Mouse (Mus musculus) embryo, embryonic 11 days (tissue): ENCODE results near the gene Artn.

Source experiments
- DNase-seq: peaks from one replicate; pipeline ENCODE4 v3.0.0-alpha.2; 2015

The Artn gene

GRCm38 (mm10) chr4:117929391-117929881 lies at the start of gene Artn:
Gene Artn (minus strand): TSS chr4:117929763.
- peak; percentile 76 for DNase-seq

GRCm38 (mm10) chr4:117979181-117979580 lies 49.6 kb upstream of the Artn start:
- no peak for DNase-seq

- no peak for DNase-seq
These were observed 48.7 kb upstream of the Artn start for GRCm38 (mm10) chr4:117978282-117978681.

GRCm38 (mm10) chr4:117977841-117978240 lies 48.3 kb upstream of the Artn start:
- DNase-seq: no peak

GRCm38 (mm10) chr4:117977371-117977770 lies 47.8 kb upstream of the Artn start:
- DNase-seq: no peak

GRCm38 (mm10) chr4:117975820-117976219 lies 46.3 kb upstream of the Artn start:
- no peak for DNase-seq

GRCm38 (mm10) chr4:117974719-117975118 lies 45.2 kb upstream of the Artn start:
- no peak for DNase-seq

GRCm38 (mm10) chr4:117972999-117973398 lies 43.4 kb upstream of the Artn start:
- DNase-seq: no peak

GRCm38 (mm10) chr4:117964346-117965025 lies 34.9 kb upstream of the Artn start:
- DNase-seq: no peak

- peak; percentile 22 for DNase-seq
These were observed 27.9 kb upstream of the Artn start for GRCm38 (mm10) chr4:117957492-117957891.

- DNase-seq: no peak
These were observed 17.9 kb upstream of the Artn start for GRCm38 (mm10) chr4:117947493-117947892.

- DNase-seq: no peak
These were observed 17.2 kb upstream of the Artn start for GRCm38 (mm10) chr4:117946639-117947305.

GRCm38 (mm10) chr4:117943317-117943716 lies 13.8 kb upstream of the Artn start:
- DNase-seq: peak; percentile 66

- no peak for DNase-seq
These were observed 7.4 kb upstream of the Artn start for GRCm38 (mm10) chr4:117936964-117937363.

- DNase-seq: no peak
These were observed 4.5 kb upstream of the Artn start for GRCm38 (mm10) chr4:117934081-117934480.

GRCm38 (mm10) chr4:117933248-117933647 lies 3.7 kb upstream of the Artn start:
- no peak for DNase-seq

GRCm38 (mm10) chr4:117928699-117929241 lies 793 bp downstream of the Artn start:
- DNase-seq: peak; percentile 75

- DNase-seq: peak; percentile 88
These were observed 1.3 kb downstream of the Artn start for GRCm38 (mm10) chr4:117928234-117928633.

- DNase-seq: peak; percentile 78
These were observed 2.7 kb downstream of the Artn start for GRCm38 (mm10) chr4:117926545-117927482.

- no peak for DNase-seq
These were observed 4.6 kb downstream of the Artn start for GRCm38 (mm10) chr4:117924916-117925315.

- DNase-seq: no peak
These were observed 6.1 kb downstream of the Artn start for GRCm38 (mm10) chr4:117923450-117923849.

- DNase-seq: no peak
These were observed 8.2 kb downstream of the Artn start for GRCm38 (mm10) chr4:117921358-117921757.

GRCm38 (mm10) chr4:117918762-117919161 lies 10.8 kb downstream of the Artn start:
- DNase-seq: no peak
